Mouse (Mus musculus) heart, adult 11 months (tissue): ENCODE results near the gene Mrpl52.

Source experiments
- DNase-seq: peaks from one replicate; pipeline ENCODE4 v3.0.0; 2022

Gene Mrpl52

DNA sequence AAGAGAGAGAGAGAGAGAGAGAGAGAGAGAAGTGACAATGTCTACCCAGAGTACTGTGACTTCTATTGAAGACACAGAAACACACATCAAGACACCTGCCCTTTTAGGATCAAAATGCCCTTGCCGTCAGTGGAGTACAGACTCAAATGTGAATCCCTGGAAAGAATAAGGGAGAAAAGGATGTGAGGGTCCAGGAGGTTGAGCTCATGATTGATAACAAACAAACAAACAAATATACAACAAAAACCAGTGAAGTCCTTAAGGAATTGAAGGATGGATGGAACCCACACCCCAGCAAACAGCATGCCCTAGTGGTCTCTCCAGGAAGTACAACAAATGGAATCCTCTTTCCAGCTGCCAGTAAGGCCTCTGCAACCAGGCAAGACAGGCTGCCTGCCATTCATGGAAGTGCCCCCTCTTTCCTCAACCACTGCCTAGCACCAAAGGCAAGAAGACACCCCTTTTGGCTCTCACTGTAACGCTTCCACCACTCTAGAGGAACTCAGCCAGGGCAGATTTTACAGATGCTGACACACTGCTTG is 14.0 kb upstream of the Mrpl52 start:
- DNase-seq = peak; percentile 91

DNA sequence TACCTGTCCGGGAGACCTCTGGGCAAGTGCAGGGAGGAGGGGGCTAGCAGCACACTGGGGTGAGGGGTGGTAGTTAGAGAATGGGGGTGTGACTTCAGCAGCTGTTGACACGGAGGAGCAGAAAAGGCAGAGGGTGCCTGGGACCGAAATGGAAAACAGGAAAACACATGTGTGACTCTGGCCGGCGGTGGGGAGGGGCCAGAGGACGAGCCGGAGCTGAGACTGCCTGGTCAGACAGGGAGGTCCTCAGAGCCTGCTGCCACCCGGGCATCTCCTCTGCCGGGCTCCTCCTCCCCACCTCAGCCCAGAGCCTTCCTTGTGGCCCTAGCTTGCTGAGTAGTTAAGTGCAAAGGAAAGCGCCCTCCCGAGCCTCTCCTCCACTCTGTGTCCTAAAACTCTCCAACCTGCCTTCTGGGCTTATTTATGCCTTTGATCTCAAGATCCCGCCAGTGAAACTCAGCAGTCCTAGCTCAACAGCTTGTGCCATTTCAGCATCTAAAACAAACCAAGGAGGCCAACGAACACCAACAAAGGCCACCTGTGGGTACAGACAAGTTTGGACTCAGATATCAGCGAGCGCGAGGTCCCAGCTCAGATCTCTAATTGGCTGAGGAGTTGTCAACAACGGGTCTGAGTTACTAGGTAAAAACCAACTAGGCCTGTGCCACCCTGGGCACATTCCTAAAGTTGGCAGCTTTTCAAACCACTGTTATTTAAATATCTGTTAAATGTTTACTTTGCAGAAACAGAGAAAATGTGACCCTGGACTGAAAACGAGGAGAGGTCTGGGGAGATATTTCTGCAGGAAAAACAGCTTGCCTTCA is 12.6 kb upstream of the Mrpl52 start:
- DNase-seq = peak; percentile 93

DNA sequence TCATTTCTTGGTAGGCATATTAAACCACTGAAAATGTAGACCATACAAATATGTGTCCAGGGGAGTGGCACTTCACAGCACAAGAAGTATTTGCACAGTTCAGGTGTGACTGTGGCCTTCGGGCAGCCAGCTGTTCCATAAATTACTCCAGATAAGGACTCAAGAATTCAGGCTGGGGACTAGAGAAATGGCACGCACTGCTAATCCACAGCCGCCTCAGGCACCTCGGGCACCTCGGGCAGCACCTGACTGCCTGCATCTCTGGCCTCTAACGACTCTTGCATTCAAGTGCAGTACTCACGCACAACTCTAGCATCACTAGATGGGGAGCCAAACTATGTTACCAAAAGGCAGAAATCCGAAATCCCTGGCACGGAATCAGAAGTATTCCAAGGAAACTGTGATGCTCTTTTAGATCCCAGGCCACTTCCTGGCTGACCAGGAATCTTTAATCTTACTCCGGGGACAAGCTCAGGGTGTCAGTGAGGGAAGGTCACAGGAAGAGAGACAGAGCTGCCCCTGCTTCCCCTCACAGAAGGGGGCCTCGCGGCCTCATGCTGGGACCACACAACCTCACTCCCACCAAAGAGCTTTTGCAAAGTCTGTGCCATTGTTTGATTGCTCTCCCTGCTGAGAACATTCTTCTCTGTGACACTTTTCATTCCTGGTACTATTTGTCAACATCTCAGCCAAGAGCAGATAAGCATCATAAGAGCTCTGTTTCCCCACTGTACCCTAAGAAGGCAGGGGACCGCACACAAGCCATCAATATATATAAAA is 11.3 kb upstream of the Mrpl52 start:
- no peak for DNase-seq

- no peak for DNase-seq
These were observed 10.4 kb upstream of the Mrpl52 start for GRCm38 (mm10) chr14:54416229-54416775.

DNA sequence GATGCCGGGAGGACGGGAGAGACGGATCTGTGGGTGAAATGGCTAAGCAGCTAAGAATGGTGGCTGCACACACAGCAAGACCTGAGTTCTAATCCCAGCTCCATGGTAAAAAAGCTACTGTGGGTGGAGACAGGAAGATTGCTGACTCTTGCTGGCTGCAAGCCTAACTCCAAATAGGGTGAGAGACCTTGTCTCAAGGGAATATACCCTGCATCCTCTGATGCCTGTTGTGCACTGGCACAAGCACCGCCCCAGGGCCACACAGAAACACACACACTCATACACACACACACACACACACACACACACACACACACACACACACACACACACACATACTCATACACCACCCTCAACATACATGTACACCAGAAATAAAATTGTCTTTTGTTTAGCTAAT is 9.9 kb upstream of the Mrpl52 start:
- DNase-seq = no peak

DNA sequence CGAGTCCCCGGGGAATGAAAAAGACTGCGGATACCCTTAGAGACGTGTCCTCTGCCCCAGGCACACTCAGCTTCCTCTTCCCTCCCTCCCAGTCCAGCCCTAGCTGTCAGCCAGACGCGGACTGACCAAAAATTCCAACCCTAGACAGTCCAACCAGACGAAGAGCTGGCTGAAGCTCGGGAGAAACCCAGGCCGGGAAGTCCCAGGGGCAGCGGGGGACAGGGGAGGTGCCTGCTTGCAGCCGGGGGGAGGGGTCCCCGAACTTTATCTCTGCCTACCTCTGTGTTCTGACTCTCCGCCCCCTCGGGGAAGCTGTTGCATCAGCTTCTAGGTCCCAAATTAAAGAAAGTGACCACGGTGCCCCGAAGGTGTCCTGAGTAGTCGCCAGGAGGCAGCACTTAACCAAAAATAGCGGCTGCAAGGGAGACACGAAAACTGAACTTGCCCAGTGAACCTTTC is 9.1 kb upstream of the Mrpl52 start, which contains the start of gene Slc7a7:
Gene Slc7a7, minus strand, starts transcription at position 158 of the 459 bp plus-strand sequence.
- peak; percentile 95 for DNase-seq

- peak; percentile 70 for DNase-seq
These were observed 5.7 kb upstream of the Mrpl52 start for GRCm38 (mm10) chr14:54421014-54421413.

GRCm38 (mm10) chr14:54423406-54423805 is 3.3 kb upstream of the Mrpl52 start:
- DNase-seq = peak; percentile 76

DNA sequence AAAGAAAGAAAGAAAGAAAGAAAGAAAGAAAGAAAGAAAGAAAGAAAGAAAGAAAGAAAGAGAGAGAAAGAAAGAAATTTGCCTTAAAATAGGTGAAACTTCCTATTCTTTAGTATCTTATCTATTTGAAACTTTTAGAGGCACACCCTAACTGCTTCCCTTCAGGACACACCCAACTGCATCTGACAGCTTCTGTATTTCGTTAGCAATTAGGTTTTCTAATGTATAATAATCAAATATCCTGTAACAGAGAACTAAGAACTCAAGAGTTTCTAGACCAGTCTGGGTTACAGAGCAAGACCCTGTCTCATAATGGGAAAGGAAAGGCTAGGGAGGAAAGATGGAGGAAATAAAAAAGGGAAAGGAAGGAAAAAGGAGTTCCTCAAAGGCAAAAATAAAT is 2.1 kb upstream of the Mrpl52 start:
- no peak for DNase-seq

DNA sequence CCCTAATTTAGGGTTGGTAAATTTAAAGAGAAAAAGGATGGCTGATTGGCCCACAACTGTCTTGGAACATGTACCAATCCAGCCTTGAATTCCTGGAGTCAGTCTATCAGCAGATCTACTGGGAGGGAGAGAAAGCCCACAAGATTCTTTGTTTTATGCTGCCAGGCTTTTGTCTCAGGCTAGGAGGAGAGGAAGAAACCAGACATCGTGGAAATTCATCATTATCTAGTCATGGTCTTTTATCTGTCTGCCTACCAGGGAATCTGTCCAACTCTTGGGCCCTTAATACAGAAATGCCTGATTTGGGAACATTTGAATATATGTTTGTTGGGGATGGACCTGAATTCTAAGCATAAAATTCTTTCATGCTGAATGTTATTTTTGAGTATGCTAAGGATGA is 1.2 kb upstream of the Mrpl52 start:
- no peak for DNase-seq

GRCm38 (mm10) chr14:54426003-54426688 is 563 bp upstream of the Mrpl52 start:
- peak; percentile 69 for DNase-seq

DNA sequence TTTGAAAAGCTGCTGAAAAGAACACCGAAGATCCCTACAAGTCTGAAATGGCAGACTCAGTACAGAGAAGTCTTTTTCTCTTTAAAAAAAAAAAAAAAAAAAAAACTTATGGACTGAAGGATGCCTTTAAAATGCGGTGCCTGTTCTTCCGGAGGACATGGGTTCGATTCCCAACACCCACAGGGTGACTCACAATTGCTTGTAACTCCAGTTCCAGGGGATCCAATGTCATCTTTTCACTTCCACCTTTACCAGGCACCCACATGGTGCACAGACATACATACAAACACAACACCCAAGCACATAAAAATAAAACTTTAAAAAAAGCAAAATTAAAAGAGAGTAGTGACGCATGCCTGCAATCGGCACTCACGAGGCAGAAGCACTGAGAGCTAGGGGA is 987 bp downstream of the Mrpl52 start:
- DNase-seq = peak; percentile 69

- DNase-seq = peak; percentile 78
These were observed 1.7 kb downstream of the Mrpl52 start for GRCm38 (mm10) chr14:54428421-54428820.

DNA sequence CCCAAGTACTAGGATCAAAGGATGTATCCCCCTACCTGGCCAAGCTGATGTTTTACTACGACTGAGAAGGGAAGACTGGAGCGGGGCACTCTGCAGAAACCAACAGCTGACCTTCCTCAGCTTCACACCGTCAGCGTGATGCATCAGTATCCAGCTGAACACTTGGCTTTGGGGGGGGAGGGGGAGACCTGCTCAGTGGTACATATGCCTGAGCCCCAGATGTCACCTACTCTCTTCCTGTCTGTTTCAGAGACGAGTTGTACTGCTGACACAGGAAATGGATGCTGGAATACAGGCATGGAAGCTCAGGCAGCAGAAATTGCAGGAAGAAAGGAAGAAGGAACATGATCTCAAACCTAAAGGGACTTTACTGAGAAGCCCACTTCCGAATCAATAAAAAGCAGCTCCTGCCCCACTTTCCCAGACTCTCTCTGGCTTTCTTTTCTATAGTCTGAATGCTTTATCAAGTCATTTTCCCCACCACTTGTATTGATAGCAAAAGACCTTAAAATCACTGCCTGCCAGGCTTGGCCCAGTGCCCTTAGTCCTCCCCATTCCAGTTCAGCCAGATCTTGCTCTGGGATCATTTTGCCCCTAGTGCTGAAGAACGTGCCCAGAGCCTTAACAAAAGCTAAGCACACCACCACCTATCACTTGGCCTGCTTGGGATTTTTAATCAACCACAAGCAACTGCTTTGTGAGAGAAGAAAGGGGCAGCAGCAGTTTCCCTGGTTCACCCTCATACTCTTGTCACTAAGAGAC is 2.8 kb downstream of the Mrpl52 start:
- peak; percentile 87 for DNase-seq

GRCm38 (mm10) chr14:54430406-54431145 is 3.9 kb downstream of the Mrpl52 start:
- DNase-seq = peak; percentile 90

DNA sequence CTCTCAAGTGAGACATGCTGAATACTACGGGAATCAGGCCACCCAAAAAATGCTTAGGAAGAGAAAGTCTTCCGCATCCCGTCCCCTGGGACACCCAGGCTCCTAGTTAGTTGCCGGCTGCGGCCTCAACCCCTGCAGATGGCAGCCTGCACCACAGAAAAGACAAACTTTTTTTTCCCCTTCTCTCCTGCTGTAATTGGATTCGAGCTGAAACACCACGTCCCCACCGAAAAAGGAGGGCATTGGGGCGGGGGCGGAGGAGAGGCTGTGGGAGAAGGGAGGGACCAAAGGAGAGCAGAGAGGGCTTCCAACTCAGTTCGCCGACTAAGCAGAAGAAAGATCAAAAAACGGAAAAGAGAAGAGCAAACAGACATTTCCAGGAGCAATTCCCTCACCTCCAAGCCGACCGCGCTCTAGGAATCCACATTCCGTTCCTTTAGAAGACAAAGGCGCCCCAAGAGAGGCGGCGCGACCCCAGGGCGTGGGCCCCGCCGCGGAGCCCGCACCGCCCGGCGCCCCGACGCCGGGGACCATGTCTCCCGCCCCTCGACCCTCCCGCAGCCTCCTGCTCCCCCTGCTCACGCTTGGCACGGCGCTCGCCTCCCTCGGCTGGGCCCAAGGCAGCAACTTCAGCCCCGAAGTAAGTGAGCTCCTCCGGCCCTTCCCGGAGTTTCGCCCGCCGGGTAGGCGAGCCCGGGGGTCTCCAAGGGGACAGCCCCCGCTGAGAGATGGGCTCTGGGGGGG is 4.8 kb downstream of the Mrpl52 start, which contains the start of gene Mmp14:
Gene Mmp14, plus strand, starts transcription at position 279 of the 744 bp plus-strand sequence.
- peak; percentile 98 for DNase-seq

GRCm38 (mm10) chr14:54432078-54432836 is 5.5 kb downstream of the Mrpl52 start:
- peak; percentile 93 for DNase-seq

DNA sequence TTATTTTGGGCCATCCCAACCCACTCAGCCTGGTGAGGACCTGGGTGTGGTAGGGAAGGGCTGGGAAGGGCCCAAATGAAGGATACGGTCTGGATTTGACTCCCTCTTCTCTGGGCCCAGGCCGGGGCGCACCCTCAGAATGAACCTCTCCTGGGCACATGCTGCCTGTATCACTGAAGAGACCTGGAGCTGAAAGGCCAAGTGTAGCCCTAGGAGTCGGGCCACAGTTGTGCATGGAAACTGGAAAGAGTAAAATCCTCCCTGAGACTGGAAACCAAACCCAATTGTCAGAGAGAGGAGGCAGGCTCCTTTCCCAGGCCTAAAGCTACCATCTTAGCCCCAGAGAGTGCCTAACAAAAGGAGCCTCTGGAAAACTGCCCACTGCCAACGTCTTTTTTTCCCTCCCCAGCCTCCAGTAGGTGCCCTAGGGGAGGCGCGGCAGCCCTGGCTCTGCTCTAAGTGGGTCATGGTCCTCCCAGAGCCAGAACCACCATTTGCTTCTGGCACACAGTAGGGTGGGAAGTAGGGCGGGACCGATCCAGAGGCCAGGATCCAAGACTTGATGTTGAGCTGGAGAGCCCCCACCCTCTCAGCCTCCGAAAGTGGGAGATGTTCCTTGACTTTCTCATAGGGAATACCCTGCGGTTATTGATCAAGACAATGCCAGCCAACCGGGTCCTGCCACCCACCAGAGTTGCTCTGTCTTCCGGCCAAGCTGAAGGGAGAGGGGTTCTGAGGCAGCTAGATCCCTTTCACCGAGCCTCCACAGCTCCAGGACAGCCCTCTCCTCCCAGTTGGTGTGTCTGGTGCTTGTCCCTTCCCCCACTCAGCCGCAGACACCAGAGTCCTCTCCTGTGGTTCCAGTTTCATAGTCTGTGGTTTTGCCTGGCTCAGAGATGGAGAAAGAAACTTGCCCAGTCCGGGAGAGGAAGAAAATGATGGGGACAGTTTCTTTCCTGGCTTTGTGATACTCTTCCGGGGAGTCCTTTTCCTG is 6.4 kb downstream of the Mrpl52 start:
- peak; percentile 94 for DNase-seq
